Mouse (Mus musculus): Measurements from ENCODE around the gene Gpx2. TPM values are rescaled to one million over a fixed set of nuclear protein-coding genes. Genes with fewer than 3 reads are reported as not detected.
"Not testable (repeated sequence)": the region's sequence is repeated elsewhere in the genome, so short reads cannot be mapped to it uniquely, and the experiment has no call there.

The Gpx2 gene
- polyA plus RNA-seq, 1 experiment from 2014 or later, result 0.66 TPM

DNA sequence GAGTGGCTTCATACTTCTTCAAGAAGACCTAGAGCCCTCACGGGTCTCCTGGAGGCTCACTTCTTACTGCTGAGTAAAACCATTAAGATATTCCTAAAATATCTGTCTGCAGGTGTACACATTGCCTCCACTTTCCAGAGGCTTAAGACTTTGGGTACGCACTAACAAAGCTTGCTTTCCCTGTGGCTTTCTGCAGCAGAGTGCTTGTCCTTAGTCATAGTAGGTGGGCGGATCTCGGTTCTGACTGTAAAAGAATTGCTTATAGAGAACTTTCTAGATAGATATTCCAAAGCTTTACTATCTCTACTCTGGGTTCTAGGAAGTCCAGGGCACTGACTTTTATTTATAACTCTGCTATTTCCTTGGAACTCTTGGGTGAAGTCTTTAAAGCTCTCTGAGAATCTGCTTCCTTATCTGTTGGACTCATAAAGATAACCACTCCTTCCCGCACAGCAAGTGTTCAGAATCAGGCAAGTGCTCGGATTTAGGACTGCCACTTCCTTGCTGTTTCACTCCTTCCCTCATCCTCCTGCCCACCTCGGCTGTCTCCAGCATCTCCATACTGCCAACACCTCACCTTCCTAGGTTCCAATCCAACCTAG, 1.7 kb upstream of the Gpx2 start:
- no peaks in the 10 kb centered on the region for H3K4me1 ChIP-seq (ENCODE audit: control insufficient read depth, insufficient read depth, low read length)
- H3K4me2 ChIP-seq (ENCODE audit: low read depth, low read length), result no peak overlapping the region
- H3K4me3 ChIP-seq (ENCODE audit: low read length), result no peak overlapping the region
- no peak overlapping the region for H3K9ac ChIP-seq (ENCODE audit: low read length)
- no peak overlapping the region for H3K27ac ChIP-seq (ENCODE audit: low read length)
- no peaks in the 10 kb centered on the region for H3K36me3 ChIP-seq (ENCODE audit: control insufficient read depth, insufficient read depth)
- H3K9me3 ChIP-seq (replicated peaks; ENCODE audit: control insufficient read depth, low read length), result no peaks in the 10 kb centered on the region
- no peak for ATAC-seq (replicated peaks; ENCODE audit: extremely low read depth, insufficient read depth, low FRiP score)
- H3K27me3 ChIP-seq (ENCODE audit: control insufficient read depth, insufficient read depth, low read length), result no peaks in the 10 kb centered on the region
- WGBS, result 68% methylated on average over 7 of the region's 7 CpGs

DNA sequence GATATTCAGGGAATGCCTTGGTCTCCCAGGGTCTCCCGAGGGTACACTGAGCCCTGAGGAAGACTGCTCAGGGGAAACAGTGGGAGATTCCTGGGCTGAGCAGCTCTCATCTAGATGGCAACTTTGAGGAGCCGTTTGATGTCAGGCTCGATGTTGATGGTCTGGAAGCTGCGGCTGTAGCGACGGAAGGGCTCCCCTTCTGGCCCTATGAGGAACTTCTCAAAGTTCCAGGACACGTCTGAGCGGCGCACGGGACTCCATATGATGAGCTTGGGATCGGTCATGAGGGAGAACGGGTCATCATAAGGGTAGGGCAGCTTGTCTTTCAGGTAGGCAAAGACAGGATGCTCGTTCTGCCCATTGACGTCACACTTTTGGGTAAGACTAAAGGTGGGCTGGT, 2.8 kb downstream of the Gpx2 start:
- peaks cover 23% of the 10 kb centered on the region for H3K4me1 ChIP-seq (ENCODE audit: control insufficient read depth, insufficient read depth, low read length)
- not testable (repeated sequence) for H3K27me3 ChIP-seq (ENCODE audit: control insufficient read depth, insufficient read depth, low read length); H3K4me3 ChIP-seq (ENCODE audit: low read length); H3K9ac ChIP-seq (ENCODE audit: low read length); H3K9me3 ChIP-seq (replicated peaks; ENCODE audit: control insufficient read depth, low read length); ATAC-seq (replicated peaks; ENCODE audit: extremely low read depth, insufficient read depth, low FRiP score); H3K4me2 ChIP-seq (ENCODE audit: low read depth, low read length); H3K36me3 ChIP-seq (ENCODE audit: control insufficient read depth, insufficient read depth); H3K27ac ChIP-seq (ENCODE audit: low read length)
- 45% methylated on average over 14 of the region's 14 CpGs for WGBS

DNA sequence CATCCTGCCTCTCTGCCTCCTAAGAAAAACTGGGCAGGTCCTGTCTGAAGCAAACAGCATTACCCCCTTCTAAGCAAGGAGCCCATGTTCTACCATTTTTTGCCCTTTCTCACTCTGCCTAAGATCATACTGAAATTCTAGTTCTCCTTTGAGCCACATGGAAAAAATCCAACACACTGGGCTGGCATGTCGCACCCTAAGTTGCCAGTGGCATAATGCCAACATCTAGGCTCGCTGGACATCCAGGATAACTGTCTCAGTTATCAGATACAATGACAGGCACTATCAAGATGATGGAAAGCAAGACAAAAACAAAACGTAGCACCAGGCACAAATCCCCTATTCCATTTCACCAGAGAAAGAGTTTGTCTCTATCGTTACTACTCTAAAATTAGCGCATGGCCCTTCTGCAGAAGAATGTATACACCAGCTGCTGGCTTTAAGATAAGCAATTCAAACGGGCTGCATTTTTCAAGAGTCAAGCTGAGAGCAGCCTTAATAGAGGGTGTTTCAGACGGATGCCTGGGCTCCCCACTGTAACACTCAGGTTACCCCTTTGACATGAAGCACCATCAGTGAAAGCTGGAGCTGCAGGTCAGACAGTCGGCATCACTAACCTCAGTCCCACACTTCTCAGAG, 4.8 kb downstream of the Gpx2 start:
- H3K27me3 ChIP-seq (ENCODE audit: control insufficient read depth, insufficient read depth, low read length), result no peaks in the 10 kb centered on the region
- 10% methylated on average over 8 of the region's 8 CpGs for WGBS
- H3K9ac ChIP-seq (ENCODE audit: low read length), result peak overlapping the region; percentile 34
- H3K36me3 ChIP-seq (ENCODE audit: control insufficient read depth, insufficient read depth), result no peaks in the 10 kb centered on the region
- peak overlapping the region; percentile 52 for H3K4me2 ChIP-seq (ENCODE audit: low read depth, low read length)
- peak; percentile 85 for ATAC-seq (replicated peaks; ENCODE audit: extremely low read depth, insufficient read depth, low FRiP score)
- peaks cover 23% of the 10 kb centered on the region for H3K4me1 ChIP-seq (ENCODE audit: control insufficient read depth, insufficient read depth, low read length)
- H3K9me3 ChIP-seq (replicated peaks; ENCODE audit: control insufficient read depth, low read length), result no peaks in the 10 kb centered on the region
- no peak overlapping the region for H3K4me3 ChIP-seq (ENCODE audit: low read length)
- peak overlapping the region; percentile 90 for H3K27ac ChIP-seq (ENCODE audit: low read length)

DNA sequence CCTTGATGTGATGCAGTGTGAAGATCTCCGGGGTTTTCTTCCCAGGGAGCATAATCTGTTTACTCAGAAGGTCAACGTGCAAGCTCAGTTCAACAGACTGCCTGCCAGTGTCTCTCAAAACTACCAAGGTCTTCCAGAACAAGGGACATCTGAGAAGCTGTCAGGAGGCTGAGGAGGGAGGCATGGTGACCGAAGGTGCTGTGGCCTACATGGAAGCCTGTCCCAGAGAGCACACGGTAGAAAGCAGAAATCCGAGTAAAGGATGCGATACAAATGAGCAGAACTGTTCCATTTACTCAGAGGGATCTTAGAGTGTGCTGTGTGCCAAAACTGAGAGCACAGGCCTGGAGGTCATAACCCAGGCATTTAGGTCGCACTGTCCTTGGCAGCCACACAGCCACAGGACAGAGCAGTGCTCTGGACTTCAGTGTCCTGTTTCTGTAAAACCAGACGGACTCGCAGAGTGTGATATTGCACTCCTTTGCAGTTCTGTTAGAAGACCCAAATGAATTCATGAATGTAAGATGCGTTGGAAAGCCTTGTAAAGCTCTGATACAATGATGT, 11.2 kb downstream of the Gpx2 start:
- peak overlapping the region; percentile 2 for H3K27ac ChIP-seq (ENCODE audit: low read length)
- no peak for ATAC-seq (replicated peaks; ENCODE audit: extremely low read depth, insufficient read depth, low FRiP score)
- peaks cover 16% of the 10 kb centered on the region for H3K4me1 ChIP-seq (ENCODE audit: control insufficient read depth, insufficient read depth, low read length)
- H3K36me3 ChIP-seq (ENCODE audit: control insufficient read depth, insufficient read depth), result no peaks in the 10 kb centered on the region
- H3K9me3 ChIP-seq (replicated peaks; ENCODE audit: control insufficient read depth, low read length), result no peaks in the 10 kb centered on the region
- WGBS, result 40% methylated on average over 10 of the region's 10 CpGs
- H3K4me2 ChIP-seq (ENCODE audit: low read depth, low read length), result no peak overlapping the region
- no peak overlapping the region for H3K9ac ChIP-seq (ENCODE audit: low read length)
- H3K27me3 ChIP-seq (ENCODE audit: control insufficient read depth, insufficient read depth, low read length), result no peaks in the 10 kb centered on the region
- H3K4me3 ChIP-seq (ENCODE audit: low read length), result no peak overlapping the region

DNA sequence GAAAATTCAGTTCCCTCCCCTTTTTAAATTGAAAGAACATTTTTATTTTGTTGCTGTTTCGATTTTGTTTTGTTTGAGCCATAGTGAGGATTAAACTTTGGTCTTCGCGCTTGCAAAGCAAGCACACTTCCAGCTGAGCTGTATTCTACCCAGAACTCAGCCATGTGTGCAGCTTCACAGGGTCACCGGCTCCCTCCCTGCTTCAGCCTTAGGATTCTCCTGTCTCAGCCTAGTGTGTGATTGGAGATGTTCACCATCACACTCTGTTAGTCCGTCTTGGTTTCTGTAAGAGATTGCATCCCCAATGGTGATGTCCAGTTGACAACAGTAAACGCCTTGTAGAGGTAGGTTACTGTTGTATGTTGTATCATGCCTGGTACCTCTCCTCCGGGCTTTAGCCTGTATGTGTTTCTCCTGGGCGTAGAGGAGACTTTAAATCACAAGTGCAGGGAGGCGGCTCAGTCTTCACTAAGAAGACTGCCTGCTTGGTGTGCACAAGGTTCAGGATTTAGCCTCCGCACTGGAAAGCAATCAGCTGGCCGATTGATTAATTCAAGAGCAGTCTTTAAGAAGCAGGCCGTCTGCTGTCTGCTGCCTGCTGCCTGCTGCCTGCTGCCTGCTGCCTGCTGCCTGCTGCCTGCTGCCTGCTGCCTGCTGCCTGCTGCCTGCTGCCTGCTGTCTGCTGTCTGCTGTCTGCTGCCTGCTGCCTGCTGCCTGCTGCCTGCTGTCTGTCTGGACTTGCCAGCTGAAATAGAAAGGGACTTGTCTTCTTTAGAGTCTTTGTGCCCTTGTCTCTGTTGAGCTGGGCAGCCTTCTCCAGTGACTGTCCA, 14.5 kb downstream of the Gpx2 start:
- Histone ChIP-seq H3K4me3 (ENCODE audit: low read length) (no peak overlapping the region), H3K27ac (ENCODE audit: low read length) (peak overlapping the region; percentile 23; the same call in 1 of the 2 replicates), H3K4me1 (ENCODE audit: control insufficient read depth, insufficient read depth, low read length) (peaks cover 11% of the 10 kb centered on the region), H3K4me2 (ENCODE audit: low read depth, low read length) (no peak overlapping the region), H3K36me3 (ENCODE audit: control insufficient read depth, insufficient read depth) (peaks cover 9% of the 10 kb centered on the region), H3K9ac (ENCODE audit: low read length) (no peak overlapping the region), H3K9me3 (replicated peaks; ENCODE audit: control insufficient read depth, low read length) (0 out of 2 replicates have a peak, but pooled peaks cover 3% of the 10 kb centered on the region), H3K27me3 (ENCODE audit: control insufficient read depth, insufficient read depth, low read length) (no peaks in the 10 kb centered on the region)
- WGBS, result 77% methylated on average over 12 of the region's 12 CpGs
- no peak for ATAC-seq (replicated peaks; ENCODE audit: extremely low read depth, insufficient read depth, low FRiP score)

DNA sequence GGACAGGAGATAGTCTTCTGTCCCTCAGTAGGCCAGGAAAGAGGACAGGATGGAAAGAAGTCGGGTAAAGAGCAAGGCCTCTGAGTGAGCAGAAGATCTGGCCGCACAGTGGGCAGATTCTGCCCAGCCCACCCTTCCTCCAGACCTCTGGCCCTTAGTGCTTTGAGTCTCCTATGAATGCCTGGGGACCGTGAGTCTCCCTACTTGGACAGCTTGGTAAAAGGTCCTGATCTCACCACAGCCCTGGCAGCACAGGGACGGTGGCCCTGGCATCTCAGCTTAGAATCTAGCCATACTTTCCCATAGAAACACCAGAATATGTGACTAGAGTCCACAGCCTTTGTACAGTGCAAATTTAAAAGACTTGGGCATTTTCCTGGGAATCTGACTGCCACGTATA, 15.4 kb downstream of the Gpx2 start:
- ATAC-seq (replicated peaks; ENCODE audit: extremely low read depth, insufficient read depth, low FRiP score), result no peak
- H3K4me3 ChIP-seq (ENCODE audit: low read length), result no peak overlapping the region
- 93% methylated on average over 5 of the region's 5 CpGs for WGBS
- no peak overlapping the region for H3K9ac ChIP-seq (ENCODE audit: low read length)
- H3K27ac ChIP-seq (ENCODE audit: low read length), result no peak overlapping the region
- 0 out of 2 replicates have a peak, but pooled peaks cover 3% of the 10 kb centered on the region for H3K9me3 ChIP-seq (replicated peaks; ENCODE audit: control insufficient read depth, low read length)
- H3K36me3 ChIP-seq (ENCODE audit: control insufficient read depth, insufficient read depth), result peaks cover 9% of the 10 kb centered on the region
- H3K4me2 ChIP-seq (ENCODE audit: low read depth, low read length), result no peak overlapping the region
- H3K27me3 ChIP-seq (ENCODE audit: control insufficient read depth, insufficient read depth, low read length), result no peaks in the 10 kb centered on the region
- peaks cover 15% of the 10 kb centered on the region for H3K4me1 ChIP-seq (ENCODE audit: control insufficient read depth, insufficient read depth, low read length)

DNA sequence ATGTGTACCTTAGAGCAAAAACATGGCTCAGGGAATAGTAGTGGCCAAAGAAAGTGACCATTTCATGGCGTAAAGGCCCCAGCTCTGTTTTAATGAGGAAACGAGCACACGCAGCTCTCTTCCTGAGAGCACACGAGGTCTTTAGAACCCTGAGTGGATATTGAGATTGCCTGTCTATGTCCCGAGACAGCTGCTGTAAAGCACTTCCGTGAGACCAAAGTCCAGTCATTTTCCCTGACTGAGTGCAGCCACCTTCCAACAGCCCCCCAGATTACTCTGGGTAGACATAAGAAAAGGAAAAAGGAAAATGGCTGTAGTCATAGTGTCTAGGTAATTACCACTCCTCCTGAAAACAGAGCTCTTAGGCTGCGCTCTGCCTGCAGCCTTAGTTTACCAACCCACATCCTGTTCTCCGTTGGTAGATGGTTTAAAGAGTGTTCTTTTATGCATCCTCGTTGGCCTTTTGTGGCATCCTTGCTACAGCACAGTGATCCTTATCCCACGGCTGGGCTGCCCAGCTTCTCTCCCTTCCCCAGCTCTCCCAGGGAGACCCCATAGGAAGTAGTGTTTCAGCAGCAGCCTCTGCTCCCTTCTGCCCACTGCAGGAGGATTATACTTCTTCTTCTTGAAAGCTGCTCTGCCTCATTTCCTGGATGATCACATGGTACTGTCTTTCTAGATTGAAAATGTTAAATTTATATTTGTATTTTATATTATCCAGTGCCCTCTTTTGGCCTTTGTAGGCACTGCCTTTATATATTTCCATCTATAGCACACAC, 16.9 kb downstream of the Gpx2 start:
- WGBS, result 84% methylated on average over 10 of the region's 10 CpGs
- no peak overlapping the region for H3K9ac ChIP-seq (ENCODE audit: low read length)
- H3K4me3 ChIP-seq (ENCODE audit: low read length), result no peak overlapping the region
- no peak overlapping the region for H3K4me2 ChIP-seq (ENCODE audit: low read depth, low read length)
- peaks cover 9% of the 10 kb centered on the region for H3K36me3 ChIP-seq (ENCODE audit: control insufficient read depth, insufficient read depth)
- no peak overlapping the region for H3K27ac ChIP-seq (ENCODE audit: low read length)
- H3K9me3 ChIP-seq (replicated peaks; ENCODE audit: control insufficient read depth, low read length), result 0 out of 2 replicates have a peak, but pooled peaks cover 3% of the 10 kb centered on the region
- H3K27me3 ChIP-seq (ENCODE audit: control insufficient read depth, insufficient read depth, low read length), result no peaks in the 10 kb centered on the region
- ATAC-seq (replicated peaks; ENCODE audit: extremely low read depth, insufficient read depth, low FRiP score), result no peak
- H3K4me1 ChIP-seq (ENCODE audit: control insufficient read depth, insufficient read depth, low read length), result peaks cover 7% of the 10 kb centered on the region; the same call in 1 of the 2 replicates

DNA sequence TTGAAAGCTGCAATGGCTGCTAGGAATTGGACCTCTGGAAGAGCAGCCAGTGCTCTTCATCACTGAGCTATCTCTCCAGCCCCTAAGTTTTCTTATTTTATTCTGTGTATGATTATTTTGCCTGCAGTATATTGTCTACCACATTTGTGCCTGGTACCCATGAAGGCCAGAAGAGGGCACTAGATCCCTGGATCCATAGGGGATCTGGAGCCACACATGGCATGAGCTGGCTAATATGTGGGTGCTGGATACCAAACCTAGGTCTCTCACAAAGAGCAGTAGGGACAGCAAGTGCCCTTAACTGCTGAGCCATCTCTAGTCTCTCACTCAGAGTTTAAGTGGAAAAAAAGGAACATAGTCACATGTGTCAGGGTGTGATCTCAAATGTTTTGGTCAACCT, 17.5 kb downstream of the Gpx2 start:
- Histone ChIP-seq H3K9ac (ENCODE audit: low read length) (no peak overlapping the region), H3K27me3 (ENCODE audit: control insufficient read depth, insufficient read depth, low read length) (no peaks in the 10 kb centered on the region), H3K9me3 (replicated peaks; ENCODE audit: control insufficient read depth, low read length) (0 out of 2 replicates have a peak, but pooled peaks cover 3% of the 10 kb centered on the region), H3K36me3 (ENCODE audit: control insufficient read depth, insufficient read depth) (peaks cover 9% of the 10 kb centered on the region), H3K4me2 (ENCODE audit: low read depth, low read length) (no peak overlapping the region), H3K4me1 (ENCODE audit: control insufficient read depth, insufficient read depth, low read length) (peaks cover 7% of the 10 kb centered on the region; the same call in 1 of the 2 replicates), H3K27ac (ENCODE audit: low read length) (no peak overlapping the region), H3K4me3 (ENCODE audit: low read length) (no peak overlapping the region)
- ATAC-seq (replicated peaks; ENCODE audit: extremely low read depth, insufficient read depth, low FRiP score), result no peak

Data from heart, embryonic 16.5 days (tissue).